In genomic region chrX:73483484-73483810, GRCm38 (mm10) we compare ENCODE assay signal across 9 mouse cellular contexts. TPM values are rescaled to one million over a fixed set of nuclear protein-coding genes. Genes with fewer than 3 reads are reported as not detected.
A peak's percentile ranks its signal among the peaks of the same experiment; 100 is the strongest.
DNase-seq lines count a peak whose midpoint lies in the region; ATAC-seq lines count a peak whose summit lies in the region.
"Had no signal": no experiment of that assay in that cellular context is flagged by ENCODE, and none has a peak within 500 bp of the region (broad histone marks: within the 10 kb centered on the region; RNA-seq: fewer than 3 reads in every experiment).

Gene Bgn (plus strand): TSS chrX:73483602.

- no peak for DNase-seq in neural tube, embryonic 11.5 days (ENCODE audit: low spot score)
- no peak for DNase-seq in neural tube, embryonic 10.5 days (ENCODE audit: extremely low spot score, low spot score)
- DNase-seq in forebrain, embryonic 11.5 days (ENCODE audit: low spot score): no peak
- no peak for DNase-seq in heart, postnatal 25 days (ENCODE audit: low spot score)
- no peak for DNase-seq in left cerebral cortex, postnatal 25 days (ENCODE audit: low spot score in 2 of 2)
- DNase-seq in spleen, postnatal 14 days (ENCODE audit: low spot score in 2 of 2): no peak

- no peaks in the 10 kb centered on the region for H3K9me3 ChIP-seq in neural tube, embryonic 11.5 days (ENCODE audit: control insufficient read depth, low read length)
- no peaks in the 10 kb centered on the region for H3K9me3 ChIP-seq in forebrain, embryonic 11.5 days (ENCODE audit: control insufficient read depth, low read length)
- H3K9me3 ChIP-seq in midbrain, embryonic 16.5 days (replicated peaks; ENCODE audit: control insufficient read depth, low read length, poor library complexity, severe bottlenecking): no peaks in the 10 kb centered on the region

- intact Hi-C loops in heart, postnatal 25 days (cut with DNase I): no loop called here
- intact Hi-C loops in left cerebral cortex, postnatal 25 days (cut with DNase I): no loop called here

- H3K9ac ChIP-seq in neural tube, embryonic 11.5 days (ENCODE audit: low read length): peak within 1 kb of the TSS; percentile 29; the same call in 1 of the 2 replicates
- H3K9ac ChIP-seq in forebrain, embryonic 11.5 days (ENCODE audit: low read length): no peak within 1 kb of the TSS
- no peak within 1 kb of the TSS for H3K9ac ChIP-seq in midbrain, embryonic 16.5 days (ENCODE audit: low read depth, low read length)

- no peak for ATAC-seq in neural tube, embryonic 11.5 days (ENCODE audit: insufficient read depth, low FRiP score, low TSS enrichment)
- ATAC-seq in forebrain, embryonic 11.5 days (replicated peaks; ENCODE audit: low FRiP score): no peak
- ATAC-seq in midbrain, embryonic 16.5 days: no peak
- ATAC-seq in CD4-positive, CD25-positive, alpha-beta regulatory T cell, adult 4 months: no peak

- no peaks in the 10 kb centered on the region for H3K36me3 ChIP-seq in neural tube, embryonic 11.5 days (ENCODE audit: control insufficient read depth, insufficient read depth, low read length)
- H3K36me3 ChIP-seq in forebrain, embryonic 11.5 days (ENCODE audit: control insufficient read depth, insufficient read depth, low read length): no peaks in the 10 kb centered on the region
- no peaks in the 10 kb centered on the region for H3K36me3 ChIP-seq in midbrain, embryonic 16.5 days (ENCODE audit: control insufficient read depth, insufficient read depth, low read length)

- H3K4me2 ChIP-seq in neural tube, embryonic 11.5 days (ENCODE audit: low read depth): peak within 1 kb of the TSS; percentile 9
- H3K4me2 ChIP-seq in forebrain, embryonic 11.5 days (ENCODE audit: low read depth, low read length, severe bottlenecking): no peak within 1 kb of the TSS
- H3K4me2 ChIP-seq in midbrain, embryonic 16.5 days (ENCODE audit: low read length): no peak within 1 kb of the TSS

- no peak within 1 kb of the TSS for H3K27ac ChIP-seq in neural tube, embryonic 11.5 days (ENCODE audit: low read depth, low read length)
- H3K27ac ChIP-seq in forebrain, embryonic 11.5 days (ENCODE audit: low read depth, low read length): no peak within 1 kb of the TSS
- no peak within 1 kb of the TSS for H3K27ac ChIP-seq in midbrain, embryonic 16.5 days (ENCODE audit: low read length)

- 33% methylated on average over 5 of the region's 14 CpGs for WGBS in neural tube, embryonic 11.5 days
- 32% methylated on average over 7 of the region's 14 CpGs for WGBS in forebrain, embryonic 11.5 days
- WGBS in midbrain, embryonic 16.5 days: 44% methylated on average over 10 of the region's 14 CpGs

- H3K4me1 ChIP-seq in neural tube, embryonic 11.5 days (ENCODE audit: control insufficient read depth, insufficient read depth, low read length): no peaks in the 10 kb centered on the region
- no peaks in the 10 kb centered on the region for H3K4me1 ChIP-seq in forebrain, embryonic 11.5 days (replicated peaks; ENCODE audit: control insufficient read depth, insufficient read depth, low read length)
- H3K4me1 ChIP-seq in midbrain, embryonic 16.5 days (ENCODE audit: control insufficient read depth, insufficient read depth, low read length): no peaks in the 10 kb centered on the region

- H3K4me3 ChIP-seq in neural tube, embryonic 11.5 days (ENCODE audit: low read depth, low read length): peak within 1 kb of the TSS; percentile 4; the same call in 1 of the 2 replicates
- H3K4me3 ChIP-seq in forebrain, embryonic 11.5 days (ENCODE audit: low read depth, low read length): no peak within 1 kb of the TSS
- no peak within 1 kb of the TSS for H3K4me3 ChIP-seq in midbrain, embryonic 16.5 days (ENCODE audit: low read depth, low read length)

- no peaks in the 10 kb centered on the region for H3K27me3 ChIP-seq in neural tube, embryonic 11.5 days (ENCODE audit: control insufficient read depth, insufficient read depth, low read length)
- H3K27me3 ChIP-seq in forebrain, embryonic 11.5 days (ENCODE audit: control insufficient read depth, insufficient read depth, low read length): no peaks in the 10 kb centered on the region; the same call in 1 of the 2 replicates
- H3K27me3 ChIP-seq in midbrain, embryonic 16.5 days (ENCODE audit: control insufficient read depth, insufficient read depth, low read depth, low read length): no peaks in the 10 kb centered on the region

RNA-seq across cellular contexts. Expression of gene Bgn, which starts in this region (rescaled TPM):
- 25.6 and 30.3 TPM in 2 replicates for polyA plus RNA-seq in neural tube, embryonic 11.5 days (2014; fragmentation: Nextera tagmentation; extraction: Ambion mirVana)
- polyA plus RNA-seq in forebrain, embryonic 11.5 days (2014; fragmentation: Nextera tagmentation; extraction: Ambion mirVana): 28.6 and 32.2 TPM in 2 replicates
- total RNA-seq in heart, postnatal 25 days (2021): 100 to 1,000 TPM; 213 to 224 TPM
- 10 to 100 TPM; 17.4 to 20.3 TPM for total RNA-seq in left cerebral cortex, postnatal 25 days (2021)
- polyA plus RNA-seq in midbrain, embryonic 16.5 days (2015; fragmentation: Nextera tagmentation; extraction: Ambion mirVana): 16.5 and 17.9 TPM in 2 replicates
- polyA plus RNA-seq in CD4-positive, CD25-positive, alpha-beta regulatory T cell, adult 4 months (2017; shearing (Covaris generic)): not detected
- total RNA-seq: neutrophil, adult 5-6 weeks had no signal

Comparison
In these comparisons a context has a peak if more than half of its experiments do, and no peak if none do; other contexts are left out.
1. RNA of gene Bgn (total RNA-seq): 213 to 224 TPM in heart, postnatal 25 days; 17.4 to 20.3 TPM in left cerebral cortex, postnatal 25 days; every median in the first group is over 10 times any median in the second.
2. RNA of gene Bgn (polyA plus RNA-seq): 28.6 to 32.2 TPM in forebrain, embryonic 11.5 days, 25.6 to 30.3 TPM in neural tube, embryonic 11.5 days and 16.5 to 17.9 TPM in midbrain, embryonic 16.5 days; not detected in CD4-positive, CD25-positive, alpha-beta regulatory T cell, adult 4 months; every median in the first group is over 10 times any median in the second.